Mouse (Mus musculus) limb, embryonic 10.5 days (tissue): ENCODE measurements around the gene Gbf1. TPM values are rescaled to one million over a fixed set of nuclear protein-coding genes. Genes with fewer than 3 reads are reported as not detected.

Experiments used
- DNase-seq: peaks from one replicate; pipeline ENCODE4 v3.0.0-alpha.2; 2017; ENCODE audit warnings: low spot score
- H3K27ac ChIP-seq: fragments of 300-500 bp; sonication (generic); 2 replicates; pipeline ENCODE4 v1.5.1; 2016; ENCODE audit warnings: mild to moderate bottlenecking
- H3K27me3 ChIP-seq: fragments of 300-500 bp; sonication (generic); 2 replicates; pipeline ENCODE4 v1.6.1; 2016; ENCODE audit warnings: low read depth, mild to moderate bottlenecking; ENCODE audit not compliant: poor library complexity, severe bottlenecking
- H3K36me3 ChIP-seq: fragments of 300-500 bp; sonication (generic); 2 replicates; pipeline ENCODE4 v1.6.1; 2016; ENCODE audit warnings: mild to moderate bottlenecking, moderate library complexity
- H3K4me1 ChIP-seq: fragments of 300-500 bp; sonication (generic); 2 replicates; pipeline ENCODE4 v1.6.1; 2016
- H3K4me3 ChIP-seq: fragments of 300-500 bp; sonication (generic); 2 replicates; pipeline ENCODE4 v1.5.1; 2016; ENCODE audit warnings: mild to moderate bottlenecking, moderate library complexity
- H3K9me3 ChIP-seq: fragments of 300-500 bp; sonication (generic); replicated peaks from 2 replicates; pipeline ENCODE4 v1.6.1; 2016; ENCODE audit warnings: mild to moderate bottlenecking
- WGBS: fragments of 180-500 bp; shearing (Covaris S2); methylation state at CpG from one replicate; pipeline ENCODE4 v1.1.7; 2016; 5-methylcytosine and 5-hydroxymethylcytosine counted together
- polyA plus RNA-seq: library from polyadenylated mRNA; unstranded; fragments of >200 nt; fragmentation: Nextera tagmentation; extraction: Ambion mirVana; gene quantifications from 2 replicates; pipeline ENCODE4 v1.2.1, GENCODE M21; 2016

The Gbf1 gene
- polyA plus RNA-seq, 1 experiment from 2014 or later = 47.8 TPM

GRCm38 (mm10) chr19:46131694-46132525, 20.4 kb upstream of the Gbf1 start, which contains the start of gene Elovl3:
Elovl3 (plus strand) TSS chr19:46131897.
- WGBS = 4% methylated on average over 31 of the region's 31 CpGs

DNA sequence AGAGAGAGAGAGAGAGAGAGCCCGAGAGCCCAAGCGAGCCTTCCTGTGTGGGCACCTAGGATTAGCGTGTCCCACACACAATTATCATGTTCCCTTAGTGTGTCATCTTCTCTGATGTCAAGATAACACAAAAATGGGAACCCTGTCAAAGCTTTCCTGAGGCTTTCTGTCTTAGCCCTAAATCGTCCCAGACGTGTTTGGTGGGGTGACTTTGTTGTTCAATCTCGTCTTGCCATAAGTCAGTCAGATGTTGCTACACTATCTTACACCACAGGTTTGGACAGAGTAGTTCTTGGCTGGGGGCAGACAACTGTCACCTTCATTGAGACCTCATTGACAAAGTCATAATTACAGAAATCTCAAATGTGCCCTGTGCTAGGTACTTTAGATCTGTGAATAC, 19.7 kb upstream of the Gbf1 start:
- Histone ChIP-seq H3K27ac (no peak overlapping the region), H3K4me1 (peaks cover 33% of the 10 kb centered on the region), H3K27me3 (peaks cover 84% of the 10 kb centered on the region), H3K9me3 (no peaks in the 10 kb centered on the region), H3K36me3 (no peaks in the 10 kb centered on the region), H3K4me3 (no peak overlapping the region)
- no peak for DNase-seq
- WGBS = 56% methylated on average over 6 of the region's 6 CpGs

More at GRCm38 (mm10) chr19:46131694-46132525, 20.4 kb upstream of the Gbf1 start, which contains the start of gene Elovl3:
- H3K27me3 ChIP-seq = peaks cover 78% of the 10 kb centered on the region
- H3K36me3 ChIP-seq = no peaks in the 10 kb centered on the region
- H3K4me3 ChIP-seq = peak within 1 kb of the TSS; percentile 21
- H3K4me1 ChIP-seq = peaks cover 29% of the 10 kb centered on the region
- no peaks in the 10 kb centered on the region for H3K9me3 ChIP-seq
- no peak within 1 kb of the TSS for H3K27ac ChIP-seq
- DNase-seq = no peak

- Histone ChIP-seq H3K4me1 (peaks cover 33% of the 10 kb centered on the region), H3K27me3 (peaks cover 100% of the 10 kb centered on the region), H3K27ac (0 out of 2 replicates have a peak overlapping the region, but pooled peaks have one; percentile 37), H3K4me3 (peak overlapping the region; percentile 60), H3K9me3 (no peaks in the 10 kb centered on the region), H3K36me3 (no peaks in the 10 kb centered on the region)
- peak; percentile 95 for DNase-seq
- WGBS = 2% methylated on average over 12 of the region's 12 CpGs
Observed at GRCm38 (mm10) chr19:46135297-46135696, 17.0 kb upstream of the Gbf1 start.

DNA sequence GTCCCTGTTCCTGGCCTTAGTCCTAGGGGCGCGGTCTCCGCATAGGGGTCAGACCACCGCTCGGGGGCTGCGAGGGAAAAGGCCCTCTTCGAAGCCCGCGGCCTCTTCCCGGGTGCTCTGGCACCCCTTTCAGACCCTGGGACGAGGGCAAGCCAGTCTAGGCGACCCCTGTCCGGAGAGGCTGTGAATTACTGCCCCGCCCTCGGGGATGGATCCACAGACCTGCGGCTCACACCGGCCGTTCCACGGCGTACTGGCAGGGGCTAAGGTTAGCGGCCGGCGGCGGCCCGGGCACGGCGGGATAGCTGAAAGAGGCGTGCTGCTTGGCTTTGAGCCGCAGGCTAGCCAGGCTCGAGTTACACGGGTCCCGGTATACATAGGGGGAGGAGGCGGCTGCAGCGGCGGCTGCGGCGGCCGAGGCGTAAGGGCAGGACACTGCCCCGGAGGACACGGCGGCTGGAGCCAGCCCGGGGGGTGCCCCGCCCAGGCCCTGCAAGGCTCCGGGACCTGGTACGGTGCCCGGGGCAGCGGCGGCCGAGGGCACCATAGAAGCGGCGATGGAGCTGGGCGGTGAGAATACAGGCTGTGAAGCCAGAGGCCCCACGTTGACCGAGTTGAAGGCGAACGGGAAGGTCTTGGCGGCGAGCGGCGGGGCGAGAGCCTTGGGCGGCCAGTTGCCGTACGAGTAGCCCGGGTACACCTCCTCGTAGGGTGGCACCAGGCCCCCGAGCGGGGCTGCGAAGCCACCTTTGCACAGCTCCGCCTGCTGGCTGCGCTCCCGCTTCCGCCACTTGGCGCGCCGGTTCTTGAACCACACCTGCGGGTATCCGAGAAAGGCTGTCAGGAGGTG, 16.3 kb upstream of the Gbf1 start:
- Histone ChIP-seq H3K36me3 (no peaks in the 10 kb centered on the region), H3K4me1 (peaks cover 37% of the 10 kb centered on the region), H3K4me3 (peak overlapping the region; percentile 60), H3K9me3 (no peaks in the 10 kb centered on the region), H3K27ac (peak overlapping the region; percentile 37; the same call in 1 of the 2 replicates), H3K27me3 (peaks cover 100% of the 10 kb centered on the region)
- WGBS = under 1% methylated on average over 75 of the region's 79 CpGs
- DNase-seq = peak; percentile 76

- Histone ChIP-seq H3K27me3 (peaks cover 100% of the 10 kb centered on the region), H3K9me3 (no peaks in the 10 kb centered on the region), H3K4me3 (peak overlapping the region; percentile 60), H3K27ac (peak overlapping the region; percentile 37; the same call in 1 of the 2 replicates), H3K4me1 (peaks cover 36% of the 10 kb centered on the region), H3K36me3 (no peaks in the 10 kb centered on the region)
- DNase-seq = peak; percentile 83
- WGBS = 3% methylated on average over 49 of the region's 49 CpGs
Observed at GRCm38 (mm10) chr19:46136639-46137580, 15.4 kb upstream of the Gbf1 start.

- 72% methylated on average over 2 of the region's 2 CpGs for WGBS
- DNase-seq = no peak
- no peak overlapping the region for H3K27ac ChIP-seq
Observed at GRCm38 (mm10) chr19:46140324-46140723, 12.0 kb upstream of the Gbf1 start.

DNA sequence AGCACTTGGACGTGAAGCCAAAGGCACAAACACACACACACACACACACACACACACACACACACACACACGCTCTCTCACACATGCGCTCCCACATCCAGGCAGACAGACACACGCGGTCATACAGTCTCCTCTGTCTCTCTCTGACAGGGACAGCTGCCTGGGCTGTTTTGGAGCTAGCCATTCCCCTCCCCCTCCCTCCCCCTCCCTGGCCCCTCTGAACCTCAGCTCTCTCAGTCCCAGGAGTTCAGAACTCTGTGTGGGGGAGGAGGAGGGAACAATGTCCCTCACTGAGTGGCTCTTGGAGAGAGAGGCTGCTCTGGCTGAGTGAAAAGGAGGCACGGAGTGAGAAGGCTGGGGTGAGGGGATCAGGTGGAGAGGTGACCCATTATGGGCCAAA, 11.2 kb upstream of the Gbf1 start:
- H3K27ac ChIP-seq = no peak overlapping the region
- 30% methylated on average over 6 of the region's 6 CpGs for WGBS

More at GRCm38 (mm10) chr19:46140324-46140723, 12.0 kb upstream of the Gbf1 start:
- H3K36me3 ChIP-seq = no peaks in the 10 kb centered on the region
- no peak overlapping the region for H3K4me3 ChIP-seq
- no peaks in the 10 kb centered on the region for H3K9me3 ChIP-seq
- H3K27me3 ChIP-seq = peaks cover 100% of the 10 kb centered on the region
- peaks cover 30% of the 10 kb centered on the region for H3K4me1 ChIP-seq

DNA sequence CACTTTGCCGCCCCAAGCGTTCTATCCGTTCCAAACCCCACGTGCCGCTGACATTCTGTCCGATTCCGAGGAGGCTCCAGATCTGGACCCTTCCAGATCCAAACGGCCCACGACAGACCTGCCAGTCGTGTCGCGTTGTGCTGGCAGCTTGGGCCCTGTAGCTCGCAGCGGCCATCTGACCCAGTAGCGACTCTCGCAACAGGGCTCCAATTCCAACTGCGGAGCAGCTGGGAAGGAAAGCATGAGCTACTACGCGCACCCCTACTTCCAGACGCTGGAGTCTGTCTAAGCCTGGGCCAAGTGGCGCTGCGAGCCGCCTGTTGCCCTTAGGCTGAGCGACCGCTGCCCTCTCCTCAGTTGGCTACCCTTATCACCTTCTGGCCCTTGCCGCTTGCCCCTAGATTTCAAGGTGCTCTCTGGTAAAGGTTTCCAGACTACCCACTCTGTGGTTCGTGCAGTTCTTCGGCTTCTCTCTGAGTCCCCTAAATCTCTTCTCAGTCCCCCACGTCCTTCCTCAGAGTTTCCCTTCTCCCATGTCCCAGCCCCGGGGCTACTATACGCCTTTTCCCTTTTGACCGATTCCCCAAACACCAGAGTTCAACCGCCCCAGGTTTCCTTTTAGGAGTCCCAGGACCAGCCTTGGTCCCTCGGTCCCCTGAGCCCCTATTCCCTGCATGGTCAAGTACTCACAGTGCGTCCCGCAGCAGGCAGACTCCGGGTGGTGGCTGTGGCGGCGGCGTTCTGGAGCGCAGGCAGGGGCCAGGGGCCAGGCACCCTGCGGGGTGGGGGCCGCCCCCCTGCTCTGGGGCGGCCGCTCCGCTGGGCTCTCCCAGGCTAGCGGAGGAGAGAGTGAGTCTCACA, 4.6 kb upstream of the Gbf1 start, which contains the start of gene Pitx3:
Pitx3 (minus strand) TSS at position 816 of the 861 bp plus-strand sequence.
- Histone ChIP-seq H3K9me3 (no peaks in the 10 kb centered on the region), H3K4me3 (peak within 1 kb of the TSS; percentile 69), H3K4me1 (peaks cover 32% of the 10 kb centered on the region), H3K27ac (peak within 1 kb of the TSS; percentile 46; the same call in 1 of the 2 replicates), H3K36me3 (no peaks in the 10 kb centered on the region), H3K27me3 (peaks cover 84% of the 10 kb centered on the region)
- peak; percentile 71 for DNase-seq
- WGBS = 1% methylated on average over 46 of the region's 47 CpGs

More for the DNA sequence above, 11.2 kb upstream of the Gbf1 start:
- peaks cover 100% of the 10 kb centered on the region for H3K27me3 ChIP-seq
- H3K4me3 ChIP-seq = no peak overlapping the region
- H3K4me1 ChIP-seq = peaks cover 22% of the 10 kb centered on the region
- H3K9me3 ChIP-seq = no peaks in the 10 kb centered on the region
- peak; percentile 33 for DNase-seq
- H3K36me3 ChIP-seq = no peaks in the 10 kb centered on the region

DNA sequence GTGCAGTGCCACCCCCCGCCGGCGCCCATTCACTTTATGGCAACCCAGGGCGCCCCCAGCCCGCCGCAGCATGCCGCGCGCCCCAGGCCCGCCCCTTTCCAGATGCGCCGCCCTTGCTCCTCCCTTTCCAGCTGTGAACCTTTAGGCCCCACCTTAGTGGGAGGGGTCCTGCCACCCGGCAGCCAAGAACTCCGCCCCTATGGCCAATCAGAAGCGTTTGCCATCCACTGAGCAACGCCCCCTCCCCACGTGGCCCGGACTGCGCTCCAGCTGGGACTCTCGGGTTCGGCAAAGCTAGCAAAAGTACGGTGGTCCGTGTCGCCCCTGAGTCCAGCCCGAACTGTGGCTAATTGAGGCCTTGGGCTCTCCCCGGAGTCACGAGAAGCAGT, 3.9 kb upstream of the Gbf1 start:
- Histone ChIP-seq H3K4me1 (peaks cover 38% of the 10 kb centered on the region), H3K27ac (peak overlapping the region; percentile 46; the same call in 1 of the 2 replicates), H3K36me3 (no peaks in the 10 kb centered on the region), H3K27me3 (peaks cover 77% of the 10 kb centered on the region), H3K4me3 (peak overlapping the region; percentile 69), H3K9me3 (no peaks in the 10 kb centered on the region)
- peak; percentile 92 for DNase-seq
- WGBS = under 1% methylated on average over 26 of the region's 27 CpGs

- no peak for DNase-seq
- Histone ChIP-seq H3K27ac (no peak overlapping the region), H3K4me1 (peaks cover 45% of the 10 kb centered on the region), H3K9me3 (no peaks in the 10 kb centered on the region), H3K27me3 (peaks cover 70% of the 10 kb centered on the region), H3K36me3 (no peaks in the 10 kb centered on the region), H3K4me3 (peak overlapping the region; percentile 69)
- WGBS = 24% methylated on average over 12 of the region's 12 CpGs
Observed at GRCm38 (mm10) chr19:46149091-46149490, 3.2 kb upstream of the Gbf1 start.

DNA sequence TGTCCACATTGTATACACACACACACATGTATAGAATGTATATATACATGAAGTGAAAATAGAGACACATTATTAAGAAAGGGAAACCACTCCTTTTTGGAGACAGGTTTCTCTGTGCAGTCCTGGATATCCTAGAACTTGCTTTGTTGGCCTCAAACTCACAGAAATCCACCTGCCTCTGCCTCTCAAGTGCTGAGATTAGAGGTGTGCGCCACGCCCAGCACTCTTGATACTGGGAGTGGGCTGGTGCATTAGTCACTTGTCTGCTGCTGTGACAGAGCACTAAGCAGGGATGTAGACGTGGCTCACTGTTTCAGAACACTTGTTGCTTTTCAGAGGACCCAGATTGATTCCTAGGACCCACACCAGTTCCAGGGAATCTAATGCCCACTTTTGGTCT, 13.6 kb downstream of the Gbf1 start:
- WGBS = 95% methylated on average over 3 of the region's 3 CpGs
- no peak for DNase-seq
- Histone ChIP-seq H3K27ac (no peak overlapping the region), H3K4me3 (no peak overlapping the region), H3K4me1 (no peaks in the 10 kb centered on the region), H3K27me3 (no peaks in the 10 kb centered on the region), H3K36me3 (peaks cover 40% of the 10 kb centered on the region), H3K9me3 (no peaks in the 10 kb centered on the region)
